Mouse (Mus musculus) kidney, postnatal 0 days (tissue): ENCODE measurements around the gene Olfr1349. TPM values are rescaled to one million over a fixed set of nuclear protein-coding genes. Genes with fewer than 3 reads are reported as not detected.
"Not testable (repeated sequence)": the region's sequence is repeated elsewhere in the genome, so short reads cannot be mapped to it uniquely, and the experiment has no call there.

Source experiments
- ATAC-seq: fragments of 200-750 bp; cut with Nextera tagmentation; replicated peaks from 2 replicates; pipeline ENCODE4 v1.8.0; 2017; ENCODE audit warnings: low read depth, moderate number of reproducible peaks, moderate TSS enrichment, moderate library complexity; ENCODE audit not compliant: low FRiP score
- DNase-seq: peaks from one replicate; pipeline ENCODE4 v3.0.0-alpha.2; 2016; ENCODE audit warnings: low spot score
- H3K27ac ChIP-seq: fragments of 300-500 bp; sonication (generic); 2 replicates; pipeline ENCODE4 v1.5.1; 2014; ENCODE audit warnings: mild to moderate bottlenecking
- H3K27me3 ChIP-seq: fragments of 300-500 bp; sonication (generic); 2 replicates; pipeline ENCODE4 v1.6.1; 2014; ENCODE audit warnings: low read length, mixed read lengths; ENCODE audit not compliant: insufficient read depth
- H3K36me3 ChIP-seq: fragments of 300-500 bp; sonication (generic); 2 replicates; pipeline ENCODE4 v1.6.1; 2014; ENCODE audit warnings: low read length, mixed read lengths; ENCODE audit not compliant: insufficient read depth
- H3K4me1 ChIP-seq: fragments of 300-500 bp; sonication (generic); replicated peaks from 2 replicates; pipeline ENCODE4 v1.6.1; 2014; ENCODE audit warnings: antibody characterized with exemption, low read length, mixed read lengths; ENCODE audit not compliant: insufficient read depth
- H3K4me2 ChIP-seq: fragments of 300-500 bp; sonication (generic); 2 replicates; pipeline ENCODE4 v1.6.1; 2014; ENCODE audit warnings: mild to moderate bottlenecking, low read length, moderate library complexity, mixed read lengths
- H3K4me3 ChIP-seq: fragments of 300-500 bp; sonication (generic); replicated peaks from 2 replicates; pipeline ENCODE4 v1.5.1; 2014; ENCODE audit warnings: low read depth, low read length
- H3K9ac ChIP-seq: fragments of 300-500 bp; sonication (generic); 2 replicates; pipeline ENCODE4 v1.6.1; 2014; ENCODE audit warnings: low read depth, low read length
- H3K9me3 ChIP-seq: fragments of 300-500 bp; sonication (generic); replicated peaks from 2 replicates; pipeline ENCODE4 v1.6.1; 2016; ENCODE audit warnings: low read length, inconsistent platforms, mixed read lengths
- CTCF ChIP-seq: IDR thresholded peaks from 2 replicates; pipeline ENCODE4 v1.5.1; 2016; ENCODE audit warnings: antibody characterized with exemption, low read depth, mild to moderate bottlenecking, moderate library complexity
- WGBS: fragments of 180-500 bp; shearing (Covaris S2); extraction: QIAGEN DNeasy Blood & Tissue Kit; methylation state at CpG from one replicate; pipeline ENCODE4 v1.1.7; 2014; 5-methylcytosine and 5-hydroxymethylcytosine counted together
- polyA plus RNA-seq: library from polyadenylated mRNA; unstranded; fragments of >200 nt; fragmentation: Nextera tagmentation; extraction: Ambion mirVana; gene quantifications from 2 replicates; pipeline ENCODE4 v1.2.1, GENCODE M21; 2015

The Olfr1349 gene
- polyA plus RNA-seq, 1 experiment from 2014 or later = not detected

GRCm38 (mm10) chr7:6486841-6487240 lies 35.9 kb downstream of the Olfr1349 start, which contains the start of gene Olfr5:
TSS of gene Olfr5 (minus strand) at chr7:6486941.
- TF ChIP-seq CTCF = no peak
- DNase-seq = no peak
- H3K4me1 ChIP-seq = no peaks in the 10 kb centered on the region
- H3K27me3 ChIP-seq = no peaks in the 10 kb centered on the region
- H3K27ac ChIP-seq = no peak within 1 kb of the TSS
- no peak within 1 kb of the TSS for H3K4me2 ChIP-seq
- 28% methylated on average over 2 of the region's 2 CpGs for WGBS
- H3K4me3 ChIP-seq = no peak within 1 kb of the TSS
- no peak for ATAC-seq
- H3K36me3 ChIP-seq = no peaks in the 10 kb centered on the region
- H3K9ac ChIP-seq = no peak within 1 kb of the TSS
- H3K9me3 ChIP-seq = no peaks in the 10 kb centered on the region

- ATAC-seq, H3K4me2 ChIP-seq, H3K36me3 ChIP-seq, H3K9ac ChIP-seq, DNase-seq, H3K27ac ChIP-seq, H3K27me3 ChIP-seq, H3K4me1 ChIP-seq, H3K4me3 ChIP-seq, H3K9me3 ChIP-seq: not testable (repeated sequence)
- WGBS = 71% methylated on average over 2 of the region's 2 CpGs
These were observed 45.1 kb downstream of the Olfr1349 start for GRCm38 (mm10) chr7:6477633-6478032.

GRCm38 (mm10) chr7:6466951-6467350 lies 55.8 kb downstream of the Olfr1349 start, which contains the start of gene Olfr1346:
TSS of gene Olfr1346 (plus strand) at chr7:6467101.
- H3K9me3 ChIP-seq = no peaks in the 10 kb centered on the region
- no peak within 1 kb of the TSS for H3K4me2 ChIP-seq
- no peak within 1 kb of the TSS for H3K27ac ChIP-seq
- no peak within 1 kb of the TSS for H3K9ac ChIP-seq
- H3K4me1 ChIP-seq = no peaks in the 10 kb centered on the region
- DNase-seq (no peak), ATAC-seq (no peak)
- no peaks in the 10 kb centered on the region for H3K36me3 ChIP-seq
- H3K27me3 ChIP-seq = no peaks in the 10 kb centered on the region
- TF ChIP-seq CTCF = no peak
- no peak within 1 kb of the TSS for H3K4me3 ChIP-seq

Other genes with a start within 250 kb of the Olfr1349 start
- gene Zfp667, start 236.4 kb downstream of the Olfr1349 start, polyA plus RNA-seq = 4.8 and 4.9 TPM in 2 replicates
- gene Zfp583, start 191.7 kb downstream of the Olfr1349 start, polyA plus RNA-seq = 3.2 and 4.2 TPM in 2 replicates
- 0.39 and 0.64 TPM in 2 replicates for gene Gm3854, start 179.2 kb downstream of the Olfr1349 start, polyA plus RNA-seq
- 1.4 and 2.0 TPM in 2 replicates for gene Zfp78, start 159.7 kb downstream of the Olfr1349 start, polyA plus RNA-seq
- 6.2 and 7.4 TPM in 2 replicates for gene Zfp28, start 139.7 kb downstream of the Olfr1349 start, polyA plus RNA-seq
- not detected in 2 replicates for gene Smim17, start 124.2 kb downstream of the Olfr1349 start, polyA plus RNA-seq
- not detected in 2 replicates for gene Gm20715, start 112.7 kb downstream of the Olfr1349 start, polyA plus RNA-seq
- gene Olfr1344, start 84.3 kb downstream of the Olfr1349 start, polyA plus RNA-seq = not detected in 2 replicates
- gene Olfr1336, start 66.8 kb downstream of the Olfr1349 start, polyA plus RNA-seq = not detected in 2 replicates
- not detected in 2 replicates for gene Olfr1346, start 55.8 kb downstream of the Olfr1349 start, polyA plus RNA-seq
- not detected in 2 replicates for gene Olfr5, start 36.0 kb downstream of the Olfr1349 start, polyA plus RNA-seq
- gene Olfr1347, start 23.2 kb downstream of the Olfr1349 start, polyA plus RNA-seq = not detected in 2 replicates
- not detected in 2 replicates for gene Olfr1348, start 14.2 kb downstream of the Olfr1349 start, polyA plus RNA-seq
- not detected in 2 replicates for gene Olfr1350, start 41.9 kb upstream of the Olfr1349 start, polyA plus RNA-seq
- gene Zim1, start 173.5 kb upstream of the Olfr1349 start, polyA plus RNA-seq = 2.6 and 2.8 TPM in 2 replicates
- 73.5 and 75.8 TPM in 2 replicates for gene Peg3, start 207.5 kb upstream of the Olfr1349 start, polyA plus RNA-seq
- 1.6 and 1.7 TPM in 2 replicates for gene Usp29, start 207.6 kb upstream of the Olfr1349 start, polyA plus RNA-seq